Mouse (Mus musculus) gastrocnemius, adult 8-10 months (tissue): ENCODE measurements around the gene Zc3h12a. TPM values are rescaled to one million over a fixed set of nuclear protein-coding genes. Genes with fewer than 3 reads are reported as not detected.

Experiments
- DNase-seq, 2 experiments: peaks; one replicate each; pipeline ENCODE4 v3.0.0; 2022; ENCODE audit warnings: low spot score in 2 of 2
- total RNA-seq, 4 experiments: library from RNA; stranded (reverse); gene quantifications; 2 replicates each; pipeline ENCODE4 v1.2.4; 2022

The Zc3h12a gene
- total RNA-seq, 4 experiments from 2014 or later, result 1.4 to 2.3 (median 2.0) TPM

- DNase-seq, result no peak
These were observed 17.6 kb upstream of the Zc3h12a start for GRCm38 (mm10) chr4:125145213-125145612.

GRCm38 (mm10) chr4:125144627-125145026, 17.0 kb upstream of the Zc3h12a start:
- DNase-seq, result no peak

GRCm38 (mm10) chr4:125144211-125144610, 16.6 kb upstream of the Zc3h12a start:
- no peak for DNase-seq

GRCm38 (mm10) chr4:125138321-125138720, 10.7 kb upstream of the Zc3h12a start:
- DNase-seq, result no peak

- DNase-seq, result no peak
These were observed 8.8 kb upstream of the Zc3h12a start for GRCm38 (mm10) chr4:125136303-125136888.

GRCm38 (mm10) chr4:125135076-125135855, 7.6 kb upstream of the Zc3h12a start:
- DNase-seq, result no peak

GRCm38 (mm10) chr4:125134631-125135030, 7.0 kb upstream of the Zc3h12a start:
- no peak for DNase-seq

- DNase-seq, result no peak
These were observed 6.6 kb upstream of the Zc3h12a start for GRCm38 (mm10) chr4:125134192-125134591.

GRCm38 (mm10) chr4:125132394-125132793, 4.8 kb upstream of the Zc3h12a start:
- DNase-seq, result peak in 1 of 2 experiments; percentile 46

GRCm38 (mm10) chr4:125131493-125131892, 3.9 kb upstream of the Zc3h12a start:
- DNase-seq, result peak in 1 of 2 experiments; percentile 39

GRCm38 (mm10) chr4:125126761-125127160, 879 bp downstream of the Zc3h12a start:
- DNase-seq, result no peak

- no peak for DNase-seq
These were observed 1.5 kb downstream of the Zc3h12a start for GRCm38 (mm10) chr4:125126186-125126585.

- no peak for DNase-seq
These were observed 2.2 kb downstream of the Zc3h12a start for GRCm38 (mm10) chr4:125125361-125125921.

- no peak for DNase-seq
These were observed 3.0 kb downstream of the Zc3h12a start for GRCm38 (mm10) chr4:125124424-125125209.

- peak in 1 of 2 experiments; percentile 55 for DNase-seq
These were observed 4.4 kb downstream of the Zc3h12a start for GRCm38 (mm10) chr4:125123279-125123671.

GRCm38 (mm10) chr4:125122431-125123278, 5.0 kb downstream of the Zc3h12a start:
- DNase-seq, result peak; percentile 45 to 56

- no peak for DNase-seq
These were observed 7.9 kb downstream of the Zc3h12a start for GRCm38 (mm10) chr4:125119721-125120120.

- no peak for DNase-seq
These were observed 8.6 kb downstream of the Zc3h12a start for GRCm38 (mm10) chr4:125119070-125119469.

GRCm38 (mm10) chr4:125117902-125118320, 9.7 kb downstream of the Zc3h12a start:
- no peak for DNase-seq

GRCm38 (mm10) chr4:125116929-125117328, 10.7 kb downstream of the Zc3h12a start:
- DNase-seq, result no peak
